Mouse (Mus musculus) C2C12 (cell line): ENCODE measurements around the gene Etv6.

Experiments
- CEBPB ChIP-seq: IDR thresholded peaks from one replicate; pipeline ENCODE4 v1.6.1; 2011; ENCODE audit warnings: low read depth, mild to moderate bottlenecking, control low read depth, moderate library complexity
- CTCF ChIP-seq: IDR thresholded peaks from one replicate; pipeline ENCODE4 v1.5.1; 2011; ENCODE audit not compliant: control insufficient read depth, insufficient read depth, insufficient read length
- FOSL1 ChIP-seq: IDR thresholded peaks from one replicate; pipeline ENCODE4 v1.8.0; 2011; ENCODE audit warnings: mild to moderate bottlenecking, low read length; ENCODE audit not compliant: poor library complexity, insufficient read depth, severe bottlenecking
- MAX ChIP-seq: IDR thresholded peaks from one replicate; pipeline ENCODE4 v1.6.1; 2011; ENCODE audit warnings: mild to moderate bottlenecking, control low read depth
- MYOD1 ChIP-seq: IDR thresholded peaks from one replicate; pipeline ENCODE4 v1.6.1; 2011; ENCODE audit warnings: low read depth; ENCODE audit not compliant: control insufficient read depth, insufficient read length
- MYOG ChIP-seq: IDR thresholded peaks from one replicate; pipeline ENCODE4 v1.6.1; 2011; ENCODE audit not compliant: control insufficient read depth, insufficient read length; ENCODE audit errors: extremely low read depth
- USF1 ChIP-seq: IDR thresholded peaks from one replicate; pipeline ENCODE4 v1.6.1; 2011; ENCODE audit warnings: low read depth, mild to moderate bottlenecking, control low read depth, moderate library complexity

DNA sequence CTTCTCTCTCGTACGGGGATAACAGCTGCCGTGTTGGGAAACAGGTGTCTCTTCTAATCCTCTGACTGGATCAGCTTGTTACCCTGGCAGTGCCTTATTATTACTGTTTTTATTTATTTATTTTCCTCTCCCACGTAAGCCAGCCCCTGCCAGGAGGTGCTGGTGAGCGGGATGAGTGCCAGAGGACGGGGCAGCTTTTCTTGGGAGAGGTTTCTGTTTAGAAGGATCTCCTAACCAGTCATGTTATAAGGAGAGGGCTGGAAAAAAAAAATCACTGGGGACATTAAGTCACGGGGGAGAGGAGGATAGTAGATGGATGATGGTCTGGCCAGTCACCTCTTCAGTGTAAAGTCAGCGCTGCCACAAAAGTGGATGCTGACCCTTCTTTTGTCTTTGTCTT lies 15.0 kb downstream of the Etv6 start:
- TF ChIP-seq CTCF (no peak), USF1 (no peak), MYOG (no peak), MAX (no peak), FOSL1 (no peak), CEBPB (no peak), MYOD1 (no peak)
